In the genomic region with DNA sequence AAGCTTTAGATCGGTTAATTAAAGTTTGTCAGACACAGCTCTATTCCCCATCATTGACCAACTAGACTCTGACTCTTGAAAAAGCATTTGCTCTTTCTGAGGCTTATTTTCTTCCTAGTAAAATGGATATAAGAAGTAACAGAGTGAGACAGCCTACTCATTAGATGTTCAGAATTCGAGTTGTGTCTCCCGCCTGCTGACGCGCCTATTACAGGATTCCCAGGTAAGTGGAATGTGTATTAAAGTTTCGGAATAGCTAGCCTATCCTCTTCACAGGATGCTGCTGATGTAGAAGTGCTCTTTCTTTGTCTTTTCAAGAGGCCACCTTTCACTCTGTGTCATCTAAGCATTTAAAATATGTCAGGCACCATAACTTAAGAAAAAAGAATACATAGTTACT, we compare ENCODE assay signal across 11 mouse cellular contexts. TPM values are rescaled to one million over a fixed set of nuclear protein-coding genes. Genes with fewer than 3 reads are reported as not detected.
DNase-seq lines count a peak whose midpoint lies in the region; ATAC-seq and TF ChIP-seq lines count a peak whose summit lies in the region.
"Had no signal": no experiment of that assay in that cellular context is flagged by ENCODE, and none has a peak within 500 bp of the region (broad histone marks: within the 10 kb centered on the region; RNA-seq: fewer than 3 reads in every experiment).

No protein-coding gene starts in this region.

- TF ChIP-seq CTCF in layer of hippocampus, adult 2 months (conservative IDR thresholded peaks at IDR 0.05): no peak

- no peak overlapping the region for H3K27ac ChIP-seq in forebrain, embryonic 10.5 days
- H3K27ac ChIP-seq in forebrain, embryonic 12.5 days: no peak overlapping the region
- no peak overlapping the region for H3K27ac ChIP-seq in midbrain, embryonic 13.5 days
- H3K27ac ChIP-seq in midbrain, embryonic 14.5 days (replicated peaks; ENCODE audit: low read depth, low read length): no peak overlapping the region
- no peak overlapping the region for H3K27ac ChIP-seq in midbrain, embryonic 16.5 days (ENCODE audit: low read length)
- H3K27ac ChIP-seq in layer of hippocampus, adult 2 months: no peak overlapping the region
- H3K27ac ChIP-seq: stomach, embryonic 15.5 days had no signal

- no peaks in the 10 kb centered on the region for H3K9me3 ChIP-seq in forebrain, embryonic 10.5 days
- no peaks in the 10 kb centered on the region for H3K9me3 ChIP-seq in forebrain, embryonic 12.5 days
- H3K9me3 ChIP-seq in midbrain, embryonic 13.5 days: no peaks in the 10 kb centered on the region
- no peaks in the 10 kb centered on the region for H3K9me3 ChIP-seq in midbrain, embryonic 14.5 days (ENCODE audit: control insufficient read depth, low read length)
- no peaks in the 10 kb centered on the region for H3K9me3 ChIP-seq in midbrain, embryonic 16.5 days (replicated peaks; ENCODE audit: control insufficient read depth, low read length, poor library complexity, severe bottlenecking)
- H3K9me3 ChIP-seq: stomach, embryonic 15.5 days had no signal

- H3K4me3 ChIP-seq in forebrain, embryonic 10.5 days: peak overlapping the region; percentile 85; the same call in 1 of the 2 replicates
- H3K4me3 ChIP-seq in forebrain, embryonic 12.5 days (replicated peaks): no peak overlapping the region
- 0 out of 2 replicates have a peak overlapping the region, but pooled peaks have one; percentile 86 for H3K4me3 ChIP-seq in midbrain, embryonic 13.5 days (replicated peaks)
- no peak overlapping the region for H3K4me3 ChIP-seq in midbrain, embryonic 14.5 days (replicated peaks; ENCODE audit: low read depth, low read length)
- H3K4me3 ChIP-seq in midbrain, embryonic 16.5 days (ENCODE audit: low read depth, low read length): no peak overlapping the region; the same call in 1 of the 2 replicates
- no peak overlapping the region for H3K4me3 ChIP-seq in layer of hippocampus, adult 2 months

- H3K9ac ChIP-seq in forebrain, embryonic 12.5 days: no peak overlapping the region
- H3K9ac ChIP-seq in midbrain, embryonic 13.5 days (replicated peaks): no peak overlapping the region
- H3K9ac ChIP-seq in midbrain, embryonic 14.5 days (replicated peaks; ENCODE audit: low read length): no peak overlapping the region
- no peak overlapping the region for H3K9ac ChIP-seq in midbrain, embryonic 16.5 days (ENCODE audit: low read depth, low read length)
- H3K9ac ChIP-seq: lung, embryonic 14.5 days; stomach, embryonic 15.5 days had no signal

- WGBS in forebrain, embryonic 10.5 days: 70% methylated on average over 6 of the region's 6 CpGs
- WGBS in forebrain, embryonic 12.5 days: 71% methylated on average over 6 of the region's 6 CpGs
- 79% methylated on average over 6 of the region's 6 CpGs for WGBS in midbrain, embryonic 13.5 days
- WGBS in midbrain, embryonic 14.5 days: 75% methylated on average over 6 of the region's 6 CpGs
- WGBS in midbrain, embryonic 16.5 days: 75% methylated on average over 6 of the region's 6 CpGs

- no peaks in the 10 kb centered on the region for H3K36me3 ChIP-seq in forebrain, embryonic 10.5 days (replicated peaks)
- no peaks in the 10 kb centered on the region for H3K36me3 ChIP-seq in forebrain, embryonic 12.5 days (replicated peaks)
- H3K36me3 ChIP-seq in midbrain, embryonic 13.5 days: no peaks in the 10 kb centered on the region
- H3K36me3 ChIP-seq in midbrain, embryonic 14.5 days (ENCODE audit: control insufficient read depth, insufficient read depth, low read length): no peaks in the 10 kb centered on the region
- H3K36me3 ChIP-seq in midbrain, embryonic 16.5 days (ENCODE audit: control insufficient read depth, insufficient read depth, low read length): no peaks in the 10 kb centered on the region
- H3K36me3 ChIP-seq: stomach, embryonic 15.5 days had no signal

- H3K27me3 ChIP-seq in forebrain, embryonic 10.5 days (ENCODE audit: poor library complexity, severe bottlenecking): peaks cover 33% of the 10 kb centered on the region
- peaks cover 8% of the 10 kb centered on the region for H3K27me3 ChIP-seq in forebrain, embryonic 12.5 days
- H3K27me3 ChIP-seq in midbrain, embryonic 13.5 days: peaks cover 10% of the 10 kb centered on the region
- 0 out of 2 replicates have a peak, but pooled peaks cover 7% of the 10 kb centered on the region for H3K27me3 ChIP-seq in midbrain, embryonic 14.5 days (ENCODE audit: control insufficient read depth, insufficient read depth, low read length)
- H3K27me3 ChIP-seq in midbrain, embryonic 16.5 days (ENCODE audit: control insufficient read depth, insufficient read depth, low read depth, low read length): no peaks in the 10 kb centered on the region
- H3K27me3 ChIP-seq: stomach, embryonic 15.5 days had no signal

- H3K4me1 ChIP-seq in forebrain, embryonic 10.5 days: peaks cover 24% of the 10 kb centered on the region
- H3K4me1 ChIP-seq in forebrain, embryonic 12.5 days: peaks cover 17% of the 10 kb centered on the region
- peaks cover 15% of the 10 kb centered on the region for H3K4me1 ChIP-seq in midbrain, embryonic 13.5 days (replicated peaks)
- H3K4me1 ChIP-seq in midbrain, embryonic 14.5 days (ENCODE audit: control insufficient read depth, insufficient read depth, low read length): peaks cover 3% of the 10 kb centered on the region; the same call in 1 of the 2 replicates
- peaks cover 9% of the 10 kb centered on the region for H3K4me1 ChIP-seq in midbrain, embryonic 16.5 days (ENCODE audit: control insufficient read depth, insufficient read depth, low read length)

- H3K4me2 ChIP-seq in forebrain, embryonic 12.5 days: no peak overlapping the region
- H3K4me2 ChIP-seq in midbrain, embryonic 13.5 days (replicated peaks): 0 out of 2 replicates have a peak overlapping the region, but pooled peaks have one; percentile 20
- H3K4me2 ChIP-seq in midbrain, embryonic 14.5 days (ENCODE audit: low read length): no peak overlapping the region
- H3K4me2 ChIP-seq in midbrain, embryonic 16.5 days (ENCODE audit: low read length): peak overlapping the region; percentile 32; the same call in 1 of the 2 replicates
- H3K4me2 ChIP-seq: stomach, embryonic 15.5 days had no signal

- ATAC-seq in forebrain, embryonic 12.5 days (ENCODE audit: low FRiP score): no peak
- no peak for ATAC-seq in midbrain, embryonic 13.5 days
- no peak for ATAC-seq in midbrain, embryonic 14.5 days (ENCODE audit: low FRiP score, low TSS enrichment)
- ATAC-seq in midbrain, embryonic 16.5 days: no peak
- no peak for ATAC-seq in monocyte, adult 5-6 weeks (replicated peaks; ENCODE audit: insufficient number of reproducible peaks, low FRiP score, low TSS enrichment, poor library complexity, severe bottlenecking)

- DNase-seq in forebrain, embryonic 10.5 days (ENCODE audit: extremely low spot score, low spot score): no peak
- no peak for DNase-seq in midbrain, embryonic 14.5 days
- peak; percentile 82 for DNase-seq in ZHBTc4 (ENCODE audit: low read depth, low spot score)
- DNase-seq in layer of hippocampus, adult 2 months (ENCODE audit: low spot score in 2 of 2): no peak

RNA-seq across cellular contexts. Expression of a gene that starts 20.4 kb away (rescaled TPM):
- polyA plus RNA-seq in forebrain, embryonic 10.5 days (2016; fragmentation: Nextera tagmentation; extraction: Ambion mirVana): 0.11 TPM in 1 of 2 replicates, not detected in the other
- 0.26 and 0.31 TPM in 2 replicates for polyA plus RNA-seq in forebrain, embryonic 12.5 days (2016; fragmentation: Nextera tagmentation; extraction: Ambion mirVana)
- polyA plus RNA-seq in midbrain, embryonic 13.5 days (2015; fragmentation: Nextera tagmentation; extraction: Ambion mirVana): 0.15 TPM in 1 of 2 replicates, not detected in the other
- 1.5 TPM in 1 of 2 replicates, not detected in the other for polyA plus RNA-seq in midbrain, embryonic 14.5 days (2014; fragmentation: Nextera tagmentation; extraction: Ambion mirVana)
- 0.14 and 0.16 TPM in 2 replicates for polyA plus RNA-seq in midbrain, embryonic 16.5 days (2015; fragmentation: Nextera tagmentation; extraction: Ambion mirVana)
- 364 to 612 TPM (median 571 TPM) in 3 replicates for total RNA-seq in monocyte, adult 5-6 weeks (2017)
- total RNA-seq in layer of hippocampus, adult 2 months (2021): not detected
- total RNA-seq: gastrocnemius, postnatal 25 days had no signal

RNA-seq across cellular contexts. Expression of a gene that starts 25.6 kb away (rescaled TPM):
- polyA plus RNA-seq in forebrain, embryonic 10.5 days (2016; fragmentation: Nextera tagmentation; extraction: Ambion mirVana): 3.2 and 4.5 TPM in 2 replicates
- polyA plus RNA-seq in forebrain, embryonic 12.5 days (2016; fragmentation: Nextera tagmentation; extraction: Ambion mirVana): 4.8 and 4.9 TPM in 2 replicates
- 4.8 and 6.0 TPM in 2 replicates for polyA plus RNA-seq in midbrain, embryonic 13.5 days (2015; fragmentation: Nextera tagmentation; extraction: Ambion mirVana)
- polyA plus RNA-seq in midbrain, embryonic 14.5 days (2014; fragmentation: Nextera tagmentation; extraction: Ambion mirVana): 2.5 and 8.3 TPM in 2 replicates
- polyA plus RNA-seq in midbrain, embryonic 16.5 days (2015; fragmentation: Nextera tagmentation; extraction: Ambion mirVana): 6.8 and 9.0 TPM in 2 replicates
- 270 to 442 TPM (median 434 TPM) in 3 replicates for total RNA-seq in monocyte, adult 5-6 weeks (2017)
- total RNA-seq in layer of hippocampus, adult 2 months (2021): 10 to 100 TPM; 12.0 to 12.3 TPM

Comparison
In these comparisons a context has a peak if more than half of its experiments do, and no peak if none do; other contexts are left out.
1. H3K4me3 ChIP-seq: peak in forebrain, embryonic 10.5 days (single experiment) and midbrain, embryonic 13.5 days (single experiment); none in forebrain, embryonic 12.5 days (single experiment), midbrain, embryonic 14.5 days (single experiment), midbrain, embryonic 16.5 days (single experiment) and layer of hippocampus, adult 2 months (single experiment).
2. H3K4me2 ChIP-seq: peak in midbrain, embryonic 13.5 days (single experiment) and midbrain, embryonic 16.5 days (single experiment); none in forebrain, embryonic 12.5 days (single experiment) and midbrain, embryonic 14.5 days (single experiment).